Mouse (Mus musculus): Measurements from ENCODE around the gene Speer4e. TPM values are rescaled to one million over a fixed set of nuclear protein-coding genes. Genes with fewer than 3 reads are reported as not detected.
"Not testable (repeated sequence)": the region's sequence is repeated elsewhere in the genome, so short reads cannot be mapped to it uniquely, and the experiment has no call there.

Speer4e gene
- polyA plus RNA-seq, 1 experiment from 2014 or later: not detected

GRCm38 (mm10) chr5:14953587-14953986, 15.4 kb upstream of the Speer4e start:
- not testable (repeated sequence) for H3K27me3 ChIP-seq (ENCODE audit: insufficient read depth, low read length); H3K4me2 ChIP-seq (ENCODE audit: low read depth, low read length)

GRCm38 (mm10) chr5:14952749-14953148, 14.5 kb upstream of the Speer4e start:
- not testable (repeated sequence) for H3K4me1 ChIP-seq (ENCODE audit: insufficient read depth); H3K27ac ChIP-seq (ENCODE audit: low read depth); H3K36me3 ChIP-seq (replicated peaks; ENCODE audit: insufficient read depth, low read length); H3K9me3 ChIP-seq (ENCODE audit: low read length); H3K27me3 ChIP-seq (ENCODE audit: insufficient read depth, low read length); H3K4me3 ChIP-seq (ENCODE audit: low read depth, low read length); DNase-seq; H3K9ac ChIP-seq (replicated peaks); ATAC-seq; H3K4me2 ChIP-seq (ENCODE audit: low read depth, low read length)
- WGBS (ENCODE audit: insufficient replicate concordance): 53% methylated on average over 3 of the region's 3 CpGs

More at GRCm38 (mm10) chr5:14953587-14953986, 15.4 kb upstream of the Speer4e start:
- not testable (repeated sequence) for H3K4me1 ChIP-seq (ENCODE audit: insufficient read depth); H3K9me3 ChIP-seq (ENCODE audit: low read length); H3K4me3 ChIP-seq (ENCODE audit: low read depth, low read length); DNase-seq; H3K27ac ChIP-seq (ENCODE audit: low read depth); H3K9ac ChIP-seq (replicated peaks); ATAC-seq; H3K36me3 ChIP-seq (replicated peaks; ENCODE audit: insufficient read depth, low read length)

- H3K4me2 ChIP-seq (ENCODE audit: low read depth, low read length); DNase-seq; H3K4me1 ChIP-seq (ENCODE audit: insufficient read depth); H3K4me3 ChIP-seq (ENCODE audit: low read depth, low read length); H3K9me3 ChIP-seq (ENCODE audit: low read length); H3K27me3 ChIP-seq (ENCODE audit: insufficient read depth, low read length); H3K9ac ChIP-seq (replicated peaks); H3K27ac ChIP-seq (ENCODE audit: low read depth); H3K36me3 ChIP-seq (replicated peaks; ENCODE audit: insufficient read depth, low read length): not testable (repeated sequence)
- WGBS (ENCODE audit: insufficient replicate concordance): 61% methylated on average over 7 of the region's 7 CpGs
- ATAC-seq: peak; percentile 48
Observed at GRCm38 (mm10) chr5:14951822-14952221, 13.6 kb upstream of the Speer4e start.

- not testable (repeated sequence) for H3K4me3 ChIP-seq (ENCODE audit: low read depth, low read length)
Observed at GRCm38 (mm10) chr5:14947482-14948198, 9.4 kb upstream of the Speer4e start.

GRCm38 (mm10) chr5:14945524-14945923, 7.3 kb upstream of the Speer4e start:
- not testable (repeated sequence) for H3K27ac ChIP-seq (ENCODE audit: low read depth); H3K4me2 ChIP-seq (ENCODE audit: low read depth, low read length); H3K27me3 ChIP-seq (ENCODE audit: insufficient read depth, low read length); H3K9me3 ChIP-seq (ENCODE audit: low read length); DNase-seq; H3K9ac ChIP-seq (replicated peaks); H3K36me3 ChIP-seq (replicated peaks; ENCODE audit: insufficient read depth, low read length); ATAC-seq; H3K4me1 ChIP-seq (ENCODE audit: insufficient read depth); H3K4me3 ChIP-seq (ENCODE audit: low read depth, low read length)
- 42% methylated on average over 4 of the region's 4 CpGs for WGBS (ENCODE audit: insufficient replicate concordance)

More at GRCm38 (mm10) chr5:14947482-14948198, 9.4 kb upstream of the Speer4e start:
- not testable (repeated sequence) for H3K36me3 ChIP-seq (replicated peaks; ENCODE audit: insufficient read depth, low read length); H3K27me3 ChIP-seq (ENCODE audit: insufficient read depth, low read length); H3K9ac ChIP-seq (replicated peaks); H3K4me1 ChIP-seq (ENCODE audit: insufficient read depth); H3K27ac ChIP-seq (ENCODE audit: low read depth); H3K9me3 ChIP-seq (ENCODE audit: low read length); ATAC-seq; H3K4me2 ChIP-seq (ENCODE audit: low read depth, low read length); DNase-seq
- 49% methylated on average over 4 of the region's 4 CpGs for WGBS (ENCODE audit: insufficient replicate concordance)

- H3K36me3 ChIP-seq (replicated peaks; ENCODE audit: insufficient read depth, low read length); H3K4me3 ChIP-seq (ENCODE audit: low read depth, low read length); H3K4me1 ChIP-seq (ENCODE audit: insufficient read depth); ATAC-seq; DNase-seq; H3K27ac ChIP-seq (ENCODE audit: low read depth); H3K9ac ChIP-seq (replicated peaks); H3K4me2 ChIP-seq (ENCODE audit: low read depth, low read length); H3K9me3 ChIP-seq (ENCODE audit: low read length); H3K27me3 ChIP-seq (ENCODE audit: insufficient read depth, low read length): not testable (repeated sequence)
- WGBS (ENCODE audit: insufficient replicate concordance): 73% methylated on average over 1 of the region's 1 CpGs
Observed at GRCm38 (mm10) chr5:14941043-14941442, 2.8 kb upstream of the Speer4e start.

- not testable (repeated sequence) for H3K9ac ChIP-seq (replicated peaks); ATAC-seq; H3K9me3 ChIP-seq (ENCODE audit: low read length); H3K27ac ChIP-seq (ENCODE audit: low read depth); H3K4me3 ChIP-seq (ENCODE audit: low read depth, low read length); H3K36me3 ChIP-seq (replicated peaks; ENCODE audit: insufficient read depth, low read length); DNase-seq; H3K4me1 ChIP-seq (ENCODE audit: insufficient read depth); H3K27me3 ChIP-seq (ENCODE audit: insufficient read depth, low read length); H3K4me2 ChIP-seq (ENCODE audit: low read depth, low read length)
- WGBS (ENCODE audit: insufficient replicate concordance): 69% methylated on average over 5 of the region's 6 CpGs
Observed at GRCm38 (mm10) chr5:14933721-14934120, 4.5 kb downstream of the Speer4e start.

Data from liver, postnatal 0 days (tissue).